Mouse (Mus musculus): ENCODE data around the gene Kif21b. TPM values are rescaled to one million over a fixed set of nuclear protein-coding genes. Genes with fewer than 3 reads are reported as not detected.

The Kif21b gene
- polyA plus RNA-seq, 1 experiment from 2014 or later, result 0.85 TPM

GRCm38 (mm10) chr1:136226626-136227025 is 95.4 kb downstream of the Kif21b start:
- no peaks in the 10 kb centered on the region for H3K27me3 ChIP-seq (replicated peaks; ENCODE audit: insufficient read depth, low read length)
- H3K4me2 ChIP-seq (replicated peaks; ENCODE audit: low read depth, low read length), result no peak overlapping the region
- whole genome bisulfite sequencing, result 87% methylated on average over 8 of the region's 8 CpGs
- no peak overlapping the region for H3K27ac ChIP-seq (ENCODE audit: low read length)
- ATAC-seq, result no peak
- H3K4me3 ChIP-seq (ENCODE audit: low read depth, low read length), result no peak overlapping the region
- TF ChIP-seq EP300 (IDR thresholded peaks at IDR 0.05), result no peak
- no peak for TF ChIP-seq CTCF (IDR thresholded peaks at IDR 0.05)
- no peak for DNase-seq (ENCODE audit: low spot score)
- H3K36me3 ChIP-seq (ENCODE audit: insufficient read depth, low read length), result no peaks in the 10 kb centered on the region
- H3K9me3 ChIP-seq (ENCODE audit: low read length), result no peaks in the 10 kb centered on the region
- H3K4me1 ChIP-seq (ENCODE audit: insufficient read depth, low read depth, low read length), result peaks cover 9% of the 10 kb centered on the region; the same call in 1 of the 2 replicates
- H3K9ac ChIP-seq (replicated peaks; ENCODE audit: low read depth), result no peak overlapping the region

Other genes with a start within 250 kb of the Kif21b start
- gene Pkp1, start 212.2 kb upstream of the Kif21b start, polyA plus RNA-seq (2015; fragmentation: Nextera tagmentation; extraction: Ambion mirVana), result 0.02 TPM in 2 replicates
- not detected in 2 replicates for gene Igfn1, start 125.0 kb upstream of the Kif21b start, polyA plus RNA-seq (2015; fragmentation: Nextera tagmentation; extraction: Ambion mirVana)
- 99.1 and 106 TPM in 2 replicates for gene Tmem9, start 123.2 kb upstream of the Kif21b start, polyA plus RNA-seq (2015; fragmentation: Nextera tagmentation; extraction: Ambion mirVana)
- gene Ascl5, start 80.6 kb upstream of the Kif21b start, polyA plus RNA-seq (2015; fragmentation: Nextera tagmentation; extraction: Ambion mirVana), result not detected in 2 replicates
- 0.82 and 1.6 TPM in 2 replicates for gene Cacna1s, start 78.6 kb upstream of the Kif21b start, polyA plus RNA-seq (2015; fragmentation: Nextera tagmentation; extraction: Ambion mirVana)
- gene Mroh3, start 81.4 kb downstream of the Kif21b start, polyA plus RNA-seq (2015; fragmentation: Nextera tagmentation; extraction: Ambion mirVana), result 0.18 TPM in 1 of 2 replicates, not detected in the other
- 8.6 and 10.6 TPM in 2 replicates for gene Inava, start 102.9 kb downstream of the Kif21b start, polyA plus RNA-seq (2015; fragmentation: Nextera tagmentation; extraction: Ambion mirVana)
- not detected in 2 replicates for gene Gpr25, start 129.5 kb downstream of the Kif21b start, polyA plus RNA-seq (2015; fragmentation: Nextera tagmentation; extraction: Ambion mirVana)
- 7.7 and 9.3 TPM in 2 replicates for gene Camsap2, start 214.7 kb downstream of the Kif21b start, polyA plus RNA-seq (2015; fragmentation: Nextera tagmentation; extraction: Ambion mirVana)